ENCODE assay signal across 21 mouse cellular contexts in genomic region chr1:128459011-128459410, GRCm38 (mm10). TPM values are rescaled to one million over a fixed set of nuclear protein-coding genes. Genes with fewer than 3 reads are reported as not detected.
DNase-seq lines count a peak whose midpoint lies in the region; ATAC-seq and TF ChIP-seq lines count a peak whose summit lies in the region.
"Had no signal": no experiment of that assay in that cellular context is flagged by ENCODE, and none has a peak within 500 bp of the region (broad histone marks: within the 10 kb centered on the region; RNA-seq: fewer than 3 reads in every experiment).

No protein-coding gene starts in this region.

- 46% methylated on average over 3 of the region's 3 CpGs for WGBS in heart, adult 2 months
- WGBS in hindbrain, embryonic 11.5 days: 91% methylated on average over 3 of the region's 3 CpGs
- WGBS in hindbrain, embryonic 14.5 days: 69% methylated on average over 3 of the region's 3 CpGs

- H3K27ac ChIP-seq in heart, adult 2 months: peak overlapping the region; percentile 32; the same call in 1 of the 2 replicates
- H3K27ac ChIP-seq in hindbrain, embryonic 11.5 days (ENCODE audit: low read depth, low read length): peak overlapping the region; percentile 48; the same call in 1 of the 2 replicates
- H3K27ac ChIP-seq in hindbrain, embryonic 14.5 days: no peak overlapping the region
- H3K27ac ChIP-seq: embryonic facial prominence, embryonic 13.5 days; forebrain, embryonic 13.5 days; forebrain, embryonic 15.5 days had no signal

- intact Hi-C loops in heart, adult 2 months (cut with DNase I): loop anchor here (5.0 kb wide), 1 partner anchor 87 kb away; no protein-coding TSS in a partner anchor
- intact Hi-C loops in heart, postnatal 25 days (cut with DNase I): loop anchor here (5.0 kb wide), 2 partner anchors 87 to 368 kb away; no protein-coding TSS in a partner anchor

- TF ChIP-seq EP300 in heart, adult 2 months (IDR thresholded peaks at IDR 0.05; ENCODE audit: insufficient read depth, low read depth, low read length): no peak

- no peaks in the 10 kb centered on the region for H3K9me3 ChIP-seq in hindbrain, embryonic 11.5 days (ENCODE audit: control insufficient read depth, low read length)
- no peaks in the 10 kb centered on the region for H3K9me3 ChIP-seq in hindbrain, embryonic 14.5 days (ENCODE audit: control insufficient read depth, low read length)
- H3K9me3 ChIP-seq: embryonic facial prominence, embryonic 13.5 days; forebrain, embryonic 13.5 days; forebrain, embryonic 15.5 days; G1E had no signal

- no peak for TF ChIP-seq CTCF in heart, adult 2 months (IDR thresholded peaks at IDR 0.05)

- no peak overlapping the region for H3K9ac ChIP-seq in heart, adult 2 months (ENCODE audit: low read depth, low read length)
- no peak overlapping the region for H3K9ac ChIP-seq in hindbrain, embryonic 11.5 days (ENCODE audit: low read depth, low read length)
- no peak overlapping the region for H3K9ac ChIP-seq in hindbrain, embryonic 14.5 days
- H3K9ac ChIP-seq: embryonic facial prominence, embryonic 13.5 days; forebrain, embryonic 13.5 days; forebrain, embryonic 15.5 days; forebrain, postnatal 0 days had no signal

- H3K4me1 ChIP-seq in heart, adult 2 months (ENCODE audit: control insufficient read depth, insufficient read depth, low read length): peaks cover 10% of the 10 kb centered on the region
- no peaks in the 10 kb centered on the region; the same call in 1 of the 2 replicates for H3K4me1 ChIP-seq in hindbrain, embryonic 11.5 days (replicated peaks; ENCODE audit: control insufficient read depth, insufficient read depth, low read length)
- 0 out of 2 replicates have a peak, but pooled peaks cover 7% of the 10 kb centered on the region for H3K4me1 ChIP-seq in hindbrain, embryonic 14.5 days (replicated peaks; ENCODE audit: control insufficient read depth, insufficient read depth, low read length)

- no peak for DNase-seq in heart, adult 2 months
- DNase-seq in heart, postnatal 25 days (ENCODE audit: low spot score): no peak
- DNase-seq in hindbrain, embryonic 11.5 days (ENCODE audit: low spot score): no peak
- DNase-seq in hindbrain, embryonic 14.5 days (ENCODE audit: low spot score): no peak
- peak; percentile 63 for DNase-seq in R1 (ENCODE audit: low read depth, low spot score)
- DNase-seq in cerebellum, postnatal 14 days: no peak
- no peak for DNase-seq in adrenal gland, postnatal 25 days
- DNase-seq: adrenal gland, adult 8-10 months; adrenal gland, postnatal 14 days; cerebellum, adult 11 months; cerebellum, adult 18-20 months; cerebellum, adult 8-10 months; cerebellum, adult 9-11 months; cerebellum, postnatal 25 days; forebrain, postnatal 0 days had no signal

- H3K27me3 ChIP-seq in heart, adult 2 months (ENCODE audit: control insufficient read depth, insufficient read depth, low read length): no peaks in the 10 kb centered on the region
- H3K27me3 ChIP-seq in hindbrain, embryonic 11.5 days (ENCODE audit: control insufficient read depth, insufficient read depth, low read length): no peaks in the 10 kb centered on the region
- H3K27me3 ChIP-seq in hindbrain, embryonic 14.5 days (ENCODE audit: control insufficient read depth, insufficient read depth, low read length): no peaks in the 10 kb centered on the region
- H3K27me3 ChIP-seq: embryonic facial prominence, embryonic 13.5 days; forebrain, embryonic 13.5 days; forebrain, embryonic 15.5 days had no signal

- ATAC-seq in hindbrain, embryonic 11.5 days (ENCODE audit: low FRiP score): no peak
- no peak for ATAC-seq in hindbrain, embryonic 14.5 days (ENCODE audit: low FRiP score)
- ATAC-seq: activated CD4-positive, CD25-positive, alpha-beta regulatory T cell, adult 4 months; forebrain, embryonic 13.5 days; forebrain, embryonic 15.5 days; forebrain, postnatal 0 days; Patski had no signal

- no peaks in the 10 kb centered on the region for H3K79me2 ChIP-seq in heart, adult 2 months (replicated peaks; ENCODE audit: control insufficient read depth, insufficient read depth, low read length)

- TF ChIP-seq POLR2A in heart, adult 2 months (IDR thresholded peaks at IDR 0.05; ENCODE audit: insufficient read depth, low read depth, low read length): no peak

- no peak overlapping the region for H3K4me3 ChIP-seq in heart, adult 2 months
- no peak overlapping the region for H3K4me3 ChIP-seq in hindbrain, embryonic 11.5 days (ENCODE audit: low read depth, low read length)
- H3K4me3 ChIP-seq in hindbrain, embryonic 14.5 days (replicated peaks; ENCODE audit: low read length): no peak overlapping the region
- H3K4me3 ChIP-seq: embryonic facial prominence, embryonic 13.5 days; forebrain, embryonic 13.5 days; forebrain, embryonic 15.5 days had no signal

- no peaks in the 10 kb centered on the region; the same call in 1 of the 2 replicates for H3K36me3 ChIP-seq in heart, adult 2 months (ENCODE audit: control insufficient read depth, insufficient read depth, low read length)
- H3K36me3 ChIP-seq in hindbrain, embryonic 11.5 days (ENCODE audit: control insufficient read depth, insufficient read depth, low read length): no peaks in the 10 kb centered on the region
- no peaks in the 10 kb centered on the region for H3K36me3 ChIP-seq in hindbrain, embryonic 14.5 days (replicated peaks; ENCODE audit: control insufficient read depth, insufficient read depth)
- H3K36me3 ChIP-seq: embryonic facial prominence, embryonic 13.5 days; forebrain, embryonic 15.5 days; G1E had no signal

- no peak overlapping the region for H3K4me2 ChIP-seq in hindbrain, embryonic 11.5 days (replicated peaks; ENCODE audit: low read depth, low read length)
- H3K4me2 ChIP-seq in hindbrain, embryonic 14.5 days (replicated peaks): no peak overlapping the region
- H3K4me2 ChIP-seq: embryonic facial prominence, embryonic 13.5 days; forebrain, embryonic 13.5 days; forebrain, embryonic 15.5 days had no signal

RNA-seq across cellular contexts. Expression of gene Dars, which starts 41.8 kb away (rescaled TPM):
- total RNA-seq in heart, adult 2 months (2021): 10 to 100 TPM; 57.4 to 66.9 TPM
- 15.5 and 34.1 TPM in 2 replicates for polyA plus RNA-seq in heart, adult 2 months (2012; rRNA removed)
- total RNA-seq in heart, postnatal 25 days (2021): 10 to 100 TPM; 61.0 to 63.0 TPM
- polyA plus RNA-seq in hindbrain, embryonic 11.5 days (2014; fragmentation: Nextera tagmentation; extraction: Ambion mirVana): 151 and 159 TPM in 2 replicates
- polyA plus RNA-seq in hindbrain, embryonic 14.5 days (2014; fragmentation: Nextera tagmentation; extraction: Ambion mirVana): 97.3 and 98.7 TPM in 2 replicates
- 86.9 and 105 TPM in 2 replicates for total RNA-seq in adrenal gland, postnatal 25 days (2021)
